ENCODE assay signal across 7 mouse cellular contexts in genomic region chr11:100738066-100738604, GRCm38 (mm10). TPM values are rescaled to one million over a fixed set of nuclear protein-coding genes. Genes with fewer than 3 reads are reported as not detected.
DNase-seq lines count a peak whose midpoint lies in the region; ATAC-seq lines count a peak whose summit lies in the region.

Gene Rab5c (minus strand): TSS chr11:100738215.

- 0% methylated on average over 35 of the region's 39 CpGs for WGBS in embryonic facial prominence, embryonic 11.5 days
- under 1% methylated on average over 39 of the region's 39 CpGs for WGBS in limb, embryonic 10.5 days
- WGBS in midbrain, embryonic 13.5 days = under 1% methylated on average over 39 of the region's 39 CpGs

- peak within 1 kb of the TSS; percentile 76 for H3K4me2 ChIP-seq in embryonic facial prominence, embryonic 11.5 days (ENCODE audit: low read depth, low read length)
- peak within 1 kb of the TSS; percentile 87 for H3K4me2 ChIP-seq in midbrain, embryonic 13.5 days (replicated peaks)

- no peaks in the 10 kb centered on the region for H3K4me1 ChIP-seq in embryonic facial prominence, embryonic 11.5 days (ENCODE audit: control insufficient read depth, insufficient read depth, low read length)
- peaks cover 22% of the 10 kb centered on the region for H3K4me1 ChIP-seq in limb, embryonic 10.5 days
- H3K4me1 ChIP-seq in midbrain, embryonic 13.5 days (replicated peaks) = peaks cover 27% of the 10 kb centered on the region

- H3K27ac ChIP-seq in embryonic facial prominence, embryonic 11.5 days (replicated peaks; ENCODE audit: low read depth, low read length) = no peak within 1 kb of the TSS
- H3K27ac ChIP-seq in limb, embryonic 10.5 days = peak within 1 kb of the TSS; percentile 88
- peak within 1 kb of the TSS; percentile 84 for H3K27ac ChIP-seq in midbrain, embryonic 13.5 days

- DNase-seq in adrenal gland, postnatal 14 days = peak; percentile 100
- peak; percentile 99 for DNase-seq in embryonic facial prominence, embryonic 11.5 days (ENCODE audit: low spot score)
- DNase-seq in kidney, adult 11 months = peak; percentile 99
- DNase-seq in limb, embryonic 10.5 days (ENCODE audit: low spot score) = peak; percentile 96
- DNase-seq in spleen, adult 12 weeks (ENCODE audit: low spot score) = peak; percentile 98

- peak within 1 kb of the TSS; percentile 84 for H3K9ac ChIP-seq in embryonic facial prominence, embryonic 11.5 days (replicated peaks; ENCODE audit: low read length)
- H3K9ac ChIP-seq in midbrain, embryonic 13.5 days (replicated peaks) = peak within 1 kb of the TSS; percentile 92

- H3K27me3 ChIP-seq in embryonic facial prominence, embryonic 11.5 days (ENCODE audit: control insufficient read depth, insufficient read depth, low read length) = no peaks in the 10 kb centered on the region
- H3K27me3 ChIP-seq in limb, embryonic 10.5 days (ENCODE audit: low read depth, poor library complexity, severe bottlenecking) = no peaks in the 10 kb centered on the region
- 0 out of 2 replicates have a peak, but pooled peaks cover 4% of the 10 kb centered on the region for H3K27me3 ChIP-seq in midbrain, embryonic 13.5 days

- no peaks in the 10 kb centered on the region for H3K36me3 ChIP-seq in embryonic facial prominence, embryonic 11.5 days (replicated peaks; ENCODE audit: control insufficient read depth, insufficient read depth, low read depth, low read length)
- peaks cover 20% of the 10 kb centered on the region for H3K36me3 ChIP-seq in limb, embryonic 10.5 days
- peaks cover 15% of the 10 kb centered on the region for H3K36me3 ChIP-seq in midbrain, embryonic 13.5 days

- no peaks in the 10 kb centered on the region for H3K9me3 ChIP-seq in embryonic facial prominence, embryonic 11.5 days (replicated peaks; ENCODE audit: control insufficient read depth, low read length)
- no peaks in the 10 kb centered on the region for H3K9me3 ChIP-seq in limb, embryonic 10.5 days (replicated peaks)
- no peaks in the 10 kb centered on the region for H3K9me3 ChIP-seq in midbrain, embryonic 13.5 days

- peak; percentile 99 for ATAC-seq in embryonic facial prominence, embryonic 11.5 days (replicated peaks; ENCODE audit: insufficient number of reproducible peaks, low FRiP score, low TSS enrichment, low read depth)
- ATAC-seq in granulocyte monocyte progenitor cell, adult 5-6 weeks (replicated peaks; ENCODE audit: poor library complexity, severe bottlenecking) = peak; percentile 93
- peak; percentile 100 for ATAC-seq in midbrain, embryonic 13.5 days

- H3K4me3 ChIP-seq in embryonic facial prominence, embryonic 11.5 days (ENCODE audit: low read depth, low read length) = peak within 1 kb of the TSS; percentile 89
- peak within 1 kb of the TSS; percentile 84 for H3K4me3 ChIP-seq in limb, embryonic 10.5 days
- H3K4me3 ChIP-seq in midbrain, embryonic 13.5 days (replicated peaks) = peak within 1 kb of the TSS; percentile 84

RNA-seq across cellular contexts. Expression of gene Rab5c, which starts in this region (rescaled TPM):
- 170 and 175 TPM in 2 replicates for total RNA-seq in adrenal gland, postnatal 14 days (2021)
- 76.6 and 86.1 TPM in 2 replicates for polyA plus RNA-seq in embryonic facial prominence, embryonic 11.5 days (2014; fragmentation: Nextera tagmentation; extraction: Ambion mirVana)
- 116 and 132 TPM in 2 replicates for total RNA-seq in granulocyte monocyte progenitor cell, adult 5-6 weeks (2014; fragmentation: Nextera tagmentation)
- 103 and 113 TPM in 2 replicates for total RNA-seq in granulocyte monocyte progenitor cell, adult 5-6 weeks (2017)
- polyA plus RNA-seq in limb, embryonic 10.5 days (2016; fragmentation: Nextera tagmentation; extraction: Ambion mirVana) = 13.1 and 16.8 TPM in 2 replicates
- polyA plus RNA-seq in midbrain, embryonic 13.5 days (2015; fragmentation: Nextera tagmentation; extraction: Ambion mirVana) = 27.4 and 29.5 TPM in 2 replicates
